ENCODE assay signal across 11 mouse cellular contexts in genomic region chr1:189744914-189745710, GRCm38 (mm10). TPM values are rescaled to one million over a fixed set of nuclear protein-coding genes. Genes with fewer than 3 reads are reported as not detected.
DNase-seq lines count a peak whose midpoint lies in the region; ATAC-seq and TF ChIP-seq lines count a peak whose summit lies in the region.
"Had no signal": no experiment of that assay in that cellular context is flagged by ENCODE, and none has a peak within 500 bp of the region (broad histone marks: within the 10 kb centered on the region; RNA-seq: fewer than 3 reads in every experiment).

No protein-coding gene starts in this region.

- H3K9ac ChIP-seq in intestine, embryonic 15.5 days, result no peak overlapping the region
- no peak overlapping the region for H3K9ac ChIP-seq in intestine, postnatal 0 days (ENCODE audit: low read depth, low read length)
- H3K9ac ChIP-seq: hindbrain, embryonic 15.5 days had no signal

- H3K4me3 ChIP-seq in intestine, embryonic 15.5 days (replicated peaks), result no peak overlapping the region
- no peak overlapping the region for H3K4me3 ChIP-seq in intestine, postnatal 0 days (ENCODE audit: low read depth, low read length)
- H3K4me3 ChIP-seq: erythroblast, embryonic 14.5 days; hindbrain, embryonic 15.5 days had no signal

- H3K9me3 ChIP-seq in intestine, embryonic 15.5 days, result no peaks in the 10 kb centered on the region
- no peaks in the 10 kb centered on the region for H3K9me3 ChIP-seq in intestine, postnatal 0 days (ENCODE audit: control insufficient read depth)
- H3K9me3 ChIP-seq: hindbrain, embryonic 15.5 days had no signal

- peak; percentile 30; the same call in 1 of the 2 replicates for ATAC-seq in intestine, embryonic 15.5 days
- no peak for ATAC-seq in intestine, postnatal 0 days

- H3K4me2 ChIP-seq in intestine, embryonic 15.5 days (replicated peaks), result no peak overlapping the region
- H3K4me2 ChIP-seq in intestine, postnatal 0 days (replicated peaks; ENCODE audit: low read depth), result no peak overlapping the region
- H3K4me2 ChIP-seq: hindbrain, embryonic 15.5 days had no signal

- TF ChIP-seq CTCF in intestine, postnatal 0 days (IDR thresholded peaks at IDR 0.05; ENCODE audit: low read depth), result no peak

- WGBS in intestine, embryonic 15.5 days, result 57% methylated on average over 4 of the region's 4 CpGs
- 62% methylated on average over 4 of the region's 4 CpGs for WGBS in intestine, postnatal 0 days

- peaks cover 16% of the 10 kb centered on the region for H3K4me1 ChIP-seq in intestine, embryonic 15.5 days (replicated peaks)
- H3K4me1 ChIP-seq in intestine, postnatal 0 days (replicated peaks; ENCODE audit: control insufficient read depth, insufficient read depth, low read length), result 0 out of 2 replicates have a peak, but pooled peaks cover 3% of the 10 kb centered on the region
- H3K4me1 ChIP-seq: hindbrain, embryonic 15.5 days had no signal

- intact Hi-C loops in gastrocnemius, postnatal 14 days (cut with DNase I; ENCODE audit: low total_unique reads), result no loop called here

- no peaks in the 10 kb centered on the region for H3K27me3 ChIP-seq in intestine, embryonic 15.5 days (replicated peaks)
- no peaks in the 10 kb centered on the region for H3K27me3 ChIP-seq in intestine, postnatal 0 days (replicated peaks; ENCODE audit: control insufficient read depth, insufficient read depth, low read length)
- H3K27me3 ChIP-seq: hindbrain, embryonic 15.5 days had no signal

- peak; percentile 70 for DNase-seq in gastrocnemius, adult 18-20 months (ENCODE audit: low spot score)
- no peak for DNase-seq in gastrocnemius, postnatal 14 days
- peak; percentile 29 for DNase-seq in testis, postnatal 14 days (ENCODE audit: low spot score)
- DNase-seq in testis, postnatal 10 days (ENCODE audit: low spot score), result no peak
- DNase-seq in cerebellum, postnatal 36 days, result no peak
- DNase-seq in urinary bladder, postnatal 25 days (ENCODE audit: low spot score), result no peak

- H3K36me3 ChIP-seq in intestine, embryonic 15.5 days, result no peaks in the 10 kb centered on the region
- H3K36me3 ChIP-seq in intestine, postnatal 0 days (ENCODE audit: control insufficient read depth, insufficient read depth), result no peaks in the 10 kb centered on the region
- H3K36me3 ChIP-seq: G1E; hindbrain, embryonic 15.5 days had no signal

- no peak overlapping the region for H3K27ac ChIP-seq in intestine, embryonic 15.5 days
- no peak overlapping the region for H3K27ac ChIP-seq in intestine, postnatal 0 days (ENCODE audit: low read depth, low read length)
- H3K27ac ChIP-seq: hindbrain, embryonic 15.5 days had no signal

RNA-seq across cellular contexts. Expression of gene Ptpn14, which starts 17.0 kb away (rescaled TPM):
- total RNA-seq in gastrocnemius, adult 18-20 months (2021), result 10 to 100 TPM; 14.5 to 15.0 TPM
- 10 to 100 TPM; 11.0 to 12.9 TPM for total RNA-seq in gastrocnemius, postnatal 14 days (2021)
- polyA plus RNA-seq in intestine, embryonic 15.5 days (2015; fragmentation: Nextera tagmentation; extraction: Ambion mirVana), result 4.9 and 6.2 TPM in 2 replicates
- polyA plus RNA-seq in intestine, postnatal 0 days (2015; fragmentation: Nextera tagmentation; extraction: Ambion mirVana), result 1.5 and 1.9 TPM in 2 replicates
- polyA plus RNA-seq: erythroblast, embryonic 14.5 days; G1E had no signal

RNA-seq across cellular contexts. Expression of gene Cenpf, which starts 57.2 kb away (rescaled TPM):
- under 1 TPM; 0.05 to 0.26 TPM for total RNA-seq in gastrocnemius, adult 18-20 months (2021)
- total RNA-seq in gastrocnemius, postnatal 14 days (2021), result 1 to 10 TPM; 3.5 to 4.0 TPM
- 60.6 and 72.0 TPM in 2 replicates for polyA plus RNA-seq in intestine, embryonic 15.5 days (2015; fragmentation: Nextera tagmentation; extraction: Ambion mirVana)
- polyA plus RNA-seq in intestine, postnatal 0 days (2015; fragmentation: Nextera tagmentation; extraction: Ambion mirVana), result 17.8 and 18.9 TPM in 2 replicates

Comparison
In these comparisons a context has a peak if more than half of its experiments do, and no peak if none do; other contexts are left out.
1. DNase-seq: peak in gastrocnemius, adult 18-20 months (single experiment) and testis, postnatal 14 days (single experiment); none in gastrocnemius, postnatal 14 days (single experiment), testis, postnatal 10 days (single experiment), cerebellum, postnatal 36 days (0 of 2) and urinary bladder, postnatal 25 days (single experiment).